Mouse (Mus musculus) E14TG2a.4 (cell line): ENCODE measurements around the gene Dzank1.
A peak's percentile ranks its signal among the peaks of the same experiment; 100 is the strongest.

Experiments used
- CTCF ChIP-seq: conservative IDR thresholded peaks from 2 replicates; pipeline ENCODE4 v1.5.1; 2014; ENCODE audit warnings: low read length
- POU5F1 ChIP-seq: IDR thresholded peaks from 2 replicates; pipeline ENCODE4 v1.6.1; 2014; ENCODE audit warnings: low read length, borderline replicate concordance

GRCm38 (mm10) chr2:144452364-144453008 is 74.7 kb downstream of the Dzank1 start:
- TF ChIP-seq CTCF (peak; percentile 42), POU5F1 (no peak)
